Mouse (Mus musculus) E14TG2a.4 (cell line): ENCODE results near the gene Sema5b.

Source experiments
- CTCF ChIP-seq: conservative IDR thresholded peaks from 2 replicates; pipeline ENCODE4 v1.5.1; 2014; ENCODE audit warnings: low read length
- POU5F1 ChIP-seq: IDR thresholded peaks from 2 replicates; pipeline ENCODE4 v1.6.1; 2014; ENCODE audit warnings: low read length, borderline replicate concordance

DNA sequence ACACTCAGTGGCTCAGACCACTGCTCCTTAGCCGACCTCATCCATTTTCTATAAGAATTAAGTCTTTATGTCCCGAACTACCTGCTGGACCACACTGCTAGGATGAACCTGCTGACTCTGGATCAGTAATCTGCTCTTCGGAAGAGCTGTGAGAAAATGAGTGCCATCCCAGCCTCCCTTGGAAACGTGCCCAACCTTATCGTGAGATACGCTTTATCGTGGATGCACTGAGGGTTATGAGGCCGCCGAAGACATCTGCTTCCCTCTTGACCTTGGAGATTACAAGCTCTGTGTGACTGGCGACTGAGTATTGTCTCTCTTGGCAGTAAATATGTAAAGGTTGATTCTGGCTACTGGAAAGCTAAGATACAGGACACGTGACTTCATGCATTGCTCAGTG lies 38.5 kb upstream of the Sema5b start:
- TF ChIP-seq CTCF: no peak
- no peak for TF ChIP-seq POU5F1
